Mouse (Mus musculus): ENCODE results near the gene Dlx2. TPM values are rescaled to one million over a fixed set of nuclear protein-coding genes. Genes with fewer than 3 reads are reported as not detected.
A peak's percentile ranks its signal among the peaks of the same experiment; 100 is the strongest.

Gene Dlx2
- not detected in 2 replicates for polyA plus RNA-seq (2012; rRNA removed)

DNA sequence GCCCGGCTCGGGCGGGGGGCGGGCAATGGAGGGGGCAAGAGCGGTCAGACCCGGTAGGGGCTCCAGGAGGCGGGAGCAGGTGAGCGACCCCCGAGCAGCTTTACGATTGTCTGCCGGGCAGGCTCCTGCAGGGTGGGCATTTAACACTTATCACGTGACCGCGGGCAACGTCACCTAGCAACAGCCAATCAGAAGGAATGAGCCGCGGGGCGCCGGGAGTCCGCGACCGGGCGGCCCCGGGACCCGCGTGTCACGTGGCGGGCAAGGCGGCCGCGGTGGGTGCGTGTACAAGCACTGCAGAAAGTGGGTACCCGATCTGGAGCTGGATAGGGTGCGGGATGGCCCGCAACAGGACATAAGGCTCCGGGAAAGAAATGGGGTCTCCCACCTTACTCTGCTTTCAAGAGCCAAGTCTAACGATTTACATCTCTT, at the start of gene Dlx2:
Gene Dlx2, minus strand, starts transcription at position 115 of the 432 bp plus-strand sequence.
- peaks cover 41% of the 10 kb centered on the region for H3K27me3 ChIP-seq (ENCODE audit: control insufficient read depth, insufficient read depth, low read length)
- peaks cover 22% of the 10 kb centered on the region for H3K4me1 ChIP-seq (ENCODE audit: control insufficient read depth, insufficient read depth, insufficient read length)
- WGBS: 1% methylated on average over 37 of the region's 37 CpGs
- TF ChIP-seq POLR2A (IDR thresholded peaks at IDR 0.05; ENCODE audit: low read depth, low read length) (no peak), CTCF (IDR thresholded peaks at IDR 0.05; ENCODE audit: extremely low read depth, insufficient read depth, insufficient read length, insufficient replicate concordance) (no peak)
- H3K27ac ChIP-seq (ENCODE audit: insufficient read depth, low read length): no peak within 1 kb of the TSS
- peak within 1 kb of the TSS; percentile 41; the same call in 1 of the 2 replicates for H3K4me3 ChIP-seq (ENCODE audit: extremely low read depth, insufficient read depth, insufficient read length)
- no peak for DNase-seq (ENCODE audit: low read depth in 1 of 2, low spot score in 2 of 2)
- H3K36me3 ChIP-seq (ENCODE audit: control insufficient read depth, insufficient read depth, low read length): no peaks in the 10 kb centered on the region

DNA sequence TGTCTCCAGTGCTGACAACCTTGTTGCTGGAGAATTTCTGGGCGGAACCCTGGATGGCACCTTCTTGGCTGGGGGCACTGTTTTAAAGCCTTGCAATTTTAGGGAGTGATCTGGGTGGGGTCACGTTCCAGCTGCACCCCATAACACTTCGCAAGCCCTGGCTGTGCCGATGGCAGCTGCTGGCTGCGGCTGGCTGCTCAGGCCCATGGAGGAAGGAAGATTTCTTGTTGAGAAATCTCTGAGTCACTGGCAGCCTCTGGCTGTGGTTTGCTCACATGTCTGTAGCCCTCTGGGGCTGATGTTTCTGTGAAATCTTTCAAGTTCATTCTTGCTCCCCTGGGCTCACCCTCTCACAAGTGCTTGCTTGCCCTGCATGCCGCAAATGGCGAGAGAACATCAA, 47.9 kb upstream of the Dlx2 start:
- H3K36me3 ChIP-seq (ENCODE audit: control insufficient read depth, insufficient read depth, low read length): no peaks in the 10 kb centered on the region
- WGBS: 23% methylated on average over 7 of the region's 7 CpGs

DNA sequence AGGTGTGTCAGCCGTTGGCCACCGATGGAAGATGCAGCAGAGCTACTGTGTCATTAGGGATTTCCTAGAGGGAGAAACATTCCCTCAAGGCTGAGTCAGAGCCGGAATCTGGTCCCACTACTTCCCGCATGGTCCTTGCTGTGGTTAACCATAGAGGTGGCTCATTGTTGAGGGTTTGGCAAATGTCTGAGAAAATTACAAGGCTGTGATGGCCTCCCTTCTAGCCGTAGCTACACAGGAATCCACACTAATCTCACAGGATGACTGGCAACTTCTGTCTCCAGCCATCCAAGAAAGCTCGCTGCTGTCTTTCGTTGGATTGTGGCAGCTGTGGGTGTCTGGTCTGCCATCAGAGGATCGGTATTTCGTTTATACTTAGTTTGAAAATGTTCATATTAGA, 42.6 kb upstream of the Dlx2 start:
- Histone ChIP-seq H3K27me3 (ENCODE audit: control insufficient read depth, insufficient read depth, low read length) (no peaks in the 10 kb centered on the region; the same call in 1 of the 2 replicates), H3K4me3 (ENCODE audit: extremely low read depth, insufficient read depth, insufficient read length) (no peak overlapping the region), H3K36me3 (ENCODE audit: control insufficient read depth, insufficient read depth, low read length) (no peaks in the 10 kb centered on the region), H3K27ac (ENCODE audit: insufficient read depth, low read length) (no peak overlapping the region), H3K4me1 (ENCODE audit: control insufficient read depth, insufficient read depth, insufficient read length) (no peaks in the 10 kb centered on the region)
- 88% methylated on average over 9 of the region's 9 CpGs for WGBS
- TF ChIP-seq POLR2A (IDR thresholded peaks at IDR 0.05; ENCODE audit: low read depth, low read length) (no peak), CTCF (IDR thresholded peaks at IDR 0.05; ENCODE audit: extremely low read depth, insufficient read depth, insufficient read length, insufficient replicate concordance) (no peak)
- DNase-seq (ENCODE audit: low read depth in 1 of 2, low spot score in 2 of 2): no peak

More for the DNA sequence above, 47.9 kb upstream of the Dlx2 start:
- no peak overlapping the region for H3K27ac ChIP-seq (ENCODE audit: insufficient read depth, low read length)
- no peaks in the 10 kb centered on the region for H3K4me1 ChIP-seq (ENCODE audit: control insufficient read depth, insufficient read depth, insufficient read length)
- H3K27me3 ChIP-seq (ENCODE audit: control insufficient read depth, insufficient read depth, low read length): no peaks in the 10 kb centered on the region
- H3K4me3 ChIP-seq (ENCODE audit: extremely low read depth, insufficient read depth, insufficient read length): no peak overlapping the region
- TF ChIP-seq CTCF (IDR thresholded peaks at IDR 0.05; ENCODE audit: extremely low read depth, insufficient read depth, insufficient read length, insufficient replicate concordance): no peak
- DNase-seq (ENCODE audit: low read depth in 1 of 2, low spot score in 2 of 2): no peak

DNA sequence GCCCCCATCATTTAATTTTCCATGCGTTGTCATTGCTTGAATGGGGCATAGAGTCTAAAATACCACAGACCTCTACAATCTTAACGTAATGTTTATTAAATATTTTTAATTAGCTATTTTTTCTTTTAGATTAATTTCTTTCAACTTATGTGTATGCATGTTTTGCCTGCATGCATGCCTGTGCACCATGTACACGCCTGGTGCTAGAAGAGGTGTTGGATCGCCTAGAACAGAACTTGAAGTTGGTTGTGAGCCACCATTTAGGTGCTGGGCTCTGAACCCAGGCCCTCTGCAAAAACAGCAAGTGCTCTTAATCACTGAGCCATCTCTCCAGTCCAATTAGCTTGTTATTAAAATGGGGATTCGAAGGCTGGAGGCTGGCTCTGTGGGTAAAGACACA, 34.9 kb upstream of the Dlx2 start:
- TF ChIP-seq CTCF (IDR thresholded peaks at IDR 0.05; ENCODE audit: extremely low read depth, insufficient read depth, insufficient read length, insufficient replicate concordance) (no peak), POLR2A (IDR thresholded peaks at IDR 0.05; ENCODE audit: low read depth, low read length) (no peak)
- Histone ChIP-seq H3K36me3 (ENCODE audit: control insufficient read depth, insufficient read depth, low read length) (no peaks in the 10 kb centered on the region), H3K27ac (ENCODE audit: insufficient read depth, low read length) (no peak overlapping the region), H3K4me1 (ENCODE audit: control insufficient read depth, insufficient read depth, insufficient read length) (0 out of 2 replicates have a peak, but pooled peaks cover 2% of the 10 kb centered on the region), H3K4me3 (ENCODE audit: extremely low read depth, insufficient read depth, insufficient read length) (no peak overlapping the region; the same call in 1 of the 2 replicates), H3K27me3 (ENCODE audit: control insufficient read depth, insufficient read depth, low read length) (no peaks in the 10 kb centered on the region; the same call in 1 of the 2 replicates)
- DNase-seq (ENCODE audit: low read depth in 1 of 2, low spot score in 2 of 2): no peak
- WGBS: 67% methylated on average over 5 of the region's 5 CpGs

DNA sequence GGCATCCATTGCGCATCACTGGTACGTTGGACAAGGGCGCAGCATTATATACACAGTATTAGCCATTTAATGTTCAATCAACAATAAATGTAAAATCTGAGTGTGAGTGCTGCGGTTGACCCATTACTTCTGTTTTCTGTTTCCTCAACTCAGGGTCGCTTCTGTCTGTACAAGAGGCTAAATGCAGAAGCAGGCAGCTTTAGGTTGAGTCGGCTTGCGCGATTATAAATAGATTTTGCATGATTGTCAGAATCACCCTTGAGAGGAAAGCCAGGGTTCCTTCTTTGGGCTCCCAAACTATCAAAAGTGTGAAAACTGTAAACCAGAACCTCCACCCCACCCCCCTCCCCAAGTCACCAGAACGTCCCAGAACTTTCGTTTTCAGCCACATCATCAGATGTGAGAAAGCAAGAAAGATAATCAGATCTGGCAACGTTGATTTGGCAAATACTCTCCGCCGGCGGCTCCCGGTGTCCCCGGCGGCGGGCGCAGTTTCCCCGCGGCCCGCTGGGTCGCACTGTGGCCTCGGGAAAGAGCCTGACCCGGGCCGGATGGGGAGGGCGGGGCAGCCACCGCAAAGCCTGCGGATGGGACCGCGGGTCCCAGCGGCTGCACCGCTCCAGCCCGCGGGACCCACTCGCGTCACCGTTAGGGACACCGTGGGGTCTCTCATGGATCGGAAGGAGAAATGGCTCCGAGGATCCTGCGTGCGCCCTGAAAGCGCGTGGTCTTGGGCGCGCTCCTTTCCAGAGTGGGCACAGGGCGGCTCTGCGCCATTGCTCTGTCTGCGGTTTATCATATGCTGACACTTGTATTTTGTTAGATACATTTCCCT, 34.3 kb upstream of the Dlx2 start:
- 4% methylated on average over 50 of the region's 50 CpGs for WGBS
- Histone ChIP-seq H3K4me3 (ENCODE audit: extremely low read depth, insufficient read depth, insufficient read length) (peak overlapping the region; percentile 56), H3K36me3 (ENCODE audit: control insufficient read depth, insufficient read depth, low read length) (no peaks in the 10 kb centered on the region), H3K27ac (ENCODE audit: insufficient read depth, low read length) (0 out of 2 replicates have a peak overlapping the region, but pooled peaks have one; percentile 24), H3K27me3 (ENCODE audit: control insufficient read depth, insufficient read depth, low read length) (no peaks in the 10 kb centered on the region), H3K4me1 (ENCODE audit: control insufficient read depth, insufficient read depth, insufficient read length) (0 out of 2 replicates have a peak, but pooled peaks cover 2% of the 10 kb centered on the region)
- peak in 1 of 2 experiments; percentile 55 for DNase-seq (ENCODE audit: low read depth in 1 of 2, low spot score in 2 of 2)
- no peak for TF ChIP-seq POLR2A (IDR thresholded peaks at IDR 0.05; ENCODE audit: low read depth, low read length)
- peak; percentile 40; the same call in 1 of the 2 replicates for TF ChIP-seq CTCF (IDR thresholded peaks at IDR 0.05; ENCODE audit: extremely low read depth, insufficient read depth, insufficient read length, insufficient replicate concordance)

DNA sequence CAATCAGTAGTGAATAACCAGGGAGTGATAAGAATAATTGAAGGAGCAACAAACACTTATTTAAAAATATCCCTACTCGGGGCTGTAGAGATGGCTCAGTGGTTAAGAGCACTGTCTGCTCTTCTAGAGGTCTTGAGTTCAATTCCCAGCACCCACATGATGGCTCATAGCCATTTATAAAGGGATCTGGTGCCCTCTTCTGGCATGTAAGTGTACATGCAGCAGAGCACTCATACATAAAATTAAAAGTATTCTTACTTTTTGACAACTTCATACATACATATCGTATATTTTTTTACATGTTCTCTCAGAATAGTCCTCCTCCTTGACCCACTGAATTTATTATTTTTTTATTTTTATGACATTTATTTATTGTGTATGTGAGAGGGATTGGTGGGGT, 30.5 kb upstream of the Dlx2 start:
- Histone ChIP-seq H3K4me3 (ENCODE audit: extremely low read depth, insufficient read depth, insufficient read length) (no peak overlapping the region), H3K27me3 (ENCODE audit: control insufficient read depth, insufficient read depth, low read length) (no peaks in the 10 kb centered on the region), H3K4me1 (ENCODE audit: control insufficient read depth, insufficient read depth, insufficient read length) (0 out of 2 replicates have a peak, but pooled peaks cover 2% of the 10 kb centered on the region), H3K27ac (ENCODE audit: insufficient read depth, low read length) (no peak overlapping the region), H3K36me3 (ENCODE audit: control insufficient read depth, insufficient read depth, low read length) (no peaks in the 10 kb centered on the region)
- DNase-seq (ENCODE audit: low read depth in 1 of 2, low spot score in 2 of 2): no peak
- no peak for TF ChIP-seq CTCF (IDR thresholded peaks at IDR 0.05; ENCODE audit: extremely low read depth, insufficient read depth, insufficient read length, insufficient replicate concordance)
- TF ChIP-seq POLR2A (IDR thresholded peaks at IDR 0.05; ENCODE audit: low read depth, low read length): no peak
- 92% methylated on average over 2 of the region's 2 CpGs for WGBS

DNA sequence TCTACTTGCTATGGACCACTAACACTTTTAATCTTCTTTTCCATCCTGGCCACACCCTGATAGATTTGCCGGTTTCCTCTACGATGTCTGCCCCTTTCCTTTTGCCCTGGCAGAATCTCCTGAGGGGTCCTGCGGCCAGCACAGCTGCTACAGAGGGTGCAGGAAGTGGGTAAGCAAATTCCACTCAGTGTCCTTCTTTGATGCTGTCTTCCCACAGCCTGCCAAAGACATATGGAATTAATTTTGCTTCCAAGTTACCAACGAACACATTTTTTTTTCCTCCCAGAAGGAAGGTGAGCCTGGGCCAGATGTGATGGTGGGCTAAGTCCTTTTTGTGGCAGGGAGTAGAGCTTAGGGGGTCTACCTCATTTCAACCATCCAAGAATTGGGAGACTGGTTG, 27.2 kb upstream of the Dlx2 start:
- Histone ChIP-seq H3K4me1 (ENCODE audit: control insufficient read depth, insufficient read depth, insufficient read length) (no peaks in the 10 kb centered on the region), H3K36me3 (ENCODE audit: control insufficient read depth, insufficient read depth, low read length) (no peaks in the 10 kb centered on the region), H3K27me3 (ENCODE audit: control insufficient read depth, insufficient read depth, low read length) (no peaks in the 10 kb centered on the region), H3K4me3 (ENCODE audit: extremely low read depth, insufficient read depth, insufficient read length) (no peak overlapping the region), H3K27ac (ENCODE audit: insufficient read depth, low read length) (no peak overlapping the region)
- WGBS: 63% methylated on average over 4 of the region's 4 CpGs
- DNase-seq (ENCODE audit: low read depth in 1 of 2, low spot score in 2 of 2): no peak
- TF ChIP-seq CTCF (IDR thresholded peaks at IDR 0.05; ENCODE audit: extremely low read depth, insufficient read depth, insufficient read length, insufficient replicate concordance) (no peak), POLR2A (IDR thresholded peaks at IDR 0.05; ENCODE audit: low read depth, low read length) (no peak)
